Mouse (Mus musculus) hindbrain, embryonic 11.5 days (tissue): ENCODE measurements at regions not wholly inside any gene's neighbourhood (a gene's known extent, or its start where the extent isn't known, plus 50 kb on each side); places are given as distances from the start of the nearest gene placed in this dataset.
A peak's percentile ranks its signal among the peaks of the same experiment; 100 is the strongest.

Source experiments
- ATAC-seq: fragments of 200-750 bp; cut with Nextera tagmentation; 2 replicates; pipeline ENCODE4 v1.8.0; 2017; ENCODE audit warnings: mild to moderate bottlenecking, moderate TSS enrichment, moderate library complexity; ENCODE audit not compliant: low FRiP score
- DNase-seq: peaks from one replicate; pipeline ENCODE4 v3.0.0-alpha.2; 2015; ENCODE audit warnings: low spot score
- H3K27ac ChIP-seq: fragments of 300-500 bp; sonication (generic); 2 replicates; pipeline ENCODE4 v1.5.1; 2014; ENCODE audit warnings: mild to moderate bottlenecking, low read depth, low read length
- H3K27me3 ChIP-seq: fragments of 300-500 bp; sonication (generic); 2 replicates; pipeline ENCODE4 v1.6.1; 2014; ENCODE audit warnings: mild to moderate bottlenecking, low read length, moderate library complexity, mixed read lengths; ENCODE audit not compliant: control insufficient read depth, insufficient read depth
- H3K36me3 ChIP-seq: fragments of 300-500 bp; sonication (generic); 2 replicates; pipeline ENCODE4 v1.6.1; 2014; ENCODE audit warnings: mild to moderate bottlenecking, low read length, moderate library complexity, mixed read lengths; ENCODE audit not compliant: control insufficient read depth, insufficient read depth
- H3K4me1 ChIP-seq: fragments of 300-500 bp; sonication (generic); replicated peaks from 2 replicates; pipeline ENCODE4 v1.6.1; 2014; ENCODE audit warnings: low read length, mixed read lengths; ENCODE audit not compliant: control insufficient read depth, insufficient read depth
- H3K4me2 ChIP-seq: fragments of 300-500 bp; sonication (generic); replicated peaks from 2 replicates; pipeline ENCODE4 v1.6.1; 2014; ENCODE audit warnings: mild to moderate bottlenecking, low read depth, low read length
- H3K4me3 ChIP-seq: fragments of 300-500 bp; sonication (generic); 2 replicates; pipeline ENCODE4 v1.5.1; 2014; ENCODE audit warnings: low read depth, low read length
- H3K9ac ChIP-seq: fragments of 300-500 bp; sonication (generic); 2 replicates; pipeline ENCODE4 v1.6.1; 2014; ENCODE audit warnings: low read depth, low read length
- H3K9me3 ChIP-seq: fragments of 300-500 bp; sonication (generic); 2 replicates; pipeline ENCODE4 v1.6.1; 2016; ENCODE audit warnings: low read length; ENCODE audit not compliant: control insufficient read depth
- WGBS: fragments of 180-500 bp; shearing (Covaris S2); extraction: QIAGEN DNeasy Blood & Tissue Kit; methylation state at CpG from one replicate; pipeline ENCODE4 v1.1.7; 2014; 5-methylcytosine and 5-hydroxymethylcytosine counted together

DNA sequence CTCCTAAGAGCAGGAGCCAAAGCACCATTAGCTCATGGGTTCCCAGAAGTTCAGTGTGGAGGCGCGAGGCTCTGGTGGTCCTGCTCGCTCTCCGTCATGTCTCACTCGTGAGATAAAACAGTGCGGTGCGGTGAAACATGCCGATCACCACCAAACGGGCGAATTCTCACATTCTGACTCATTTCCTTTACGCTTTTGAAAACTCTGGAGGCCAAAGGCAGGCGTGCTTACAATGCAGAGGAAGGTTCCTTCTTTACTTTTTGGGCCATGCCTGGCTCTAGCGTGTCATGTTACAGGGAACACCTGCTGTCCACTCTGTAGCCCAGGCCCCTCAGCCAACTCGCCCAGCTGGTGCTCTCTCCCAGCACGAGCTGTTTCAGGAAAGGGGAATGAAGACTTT, 225.4 kb downstream of the Icos start:
- H3K36me3 ChIP-seq = no peaks in the 10 kb centered on the region
- H3K9me3 ChIP-seq = no peaks in the 10 kb centered on the region
- H3K4me1 ChIP-seq = no peaks in the 10 kb centered on the region
- DNase-seq (peak; percentile 38), ATAC-seq (peak; percentile 63; the same call in 1 of the 2 replicates)
- 20% methylated on average over 15 of the region's 15 CpGs for WGBS
- H3K4me3 ChIP-seq = no peak overlapping the region
- H3K9ac ChIP-seq = no peak overlapping the region
- H3K27me3 ChIP-seq = no peaks in the 10 kb centered on the region
- H3K4me2 ChIP-seq = no peak overlapping the region
- H3K27ac ChIP-seq = peak overlapping the region; percentile 32; the same call in 1 of the 2 replicates

- H3K9me3 ChIP-seq = no peaks in the 10 kb centered on the region
- H3K4me1 ChIP-seq = no peaks in the 10 kb centered on the region
- no peak overlapping the region for H3K9ac ChIP-seq
- no peaks in the 10 kb centered on the region for H3K36me3 ChIP-seq
- H3K27me3 ChIP-seq = no peaks in the 10 kb centered on the region
- no peak overlapping the region for H3K4me3 ChIP-seq
- peak overlapping the region; percentile 32; the same call in 1 of the 2 replicates for H3K27ac ChIP-seq
- no peak overlapping the region for H3K4me2 ChIP-seq
- 22% methylated on average over 6 of the region's 6 CpGs for WGBS
- ATAC-seq (0 out of 2 replicates have a peak, but pooled peaks have one; percentile 25), DNase-seq (peak; percentile 38)
Observed at GRCm38 (mm10) chr1:61203612-61204011, 225.9 kb downstream of the Icos start.

DNA sequence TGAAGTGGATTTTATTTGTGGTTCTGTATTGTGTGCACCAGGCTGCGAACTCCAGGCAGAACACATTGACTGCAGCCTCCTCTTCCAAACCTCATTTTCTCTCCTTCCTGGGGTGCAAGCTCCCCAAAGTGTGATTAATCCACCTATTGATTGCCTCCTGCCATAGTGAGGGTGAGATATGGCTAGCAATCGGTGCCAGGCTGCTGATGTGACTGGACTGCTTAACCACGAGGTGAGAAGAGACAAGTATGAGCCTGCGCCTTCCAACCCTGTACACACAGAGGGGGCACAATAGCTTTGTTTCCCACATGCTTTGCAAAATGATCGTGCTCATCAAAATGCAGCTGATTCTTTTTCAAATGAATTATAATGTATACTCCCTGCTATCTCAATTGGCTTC, 227.4 kb downstream of the Icos start:
- ATAC-seq = no peak
- no peak overlapping the region for H3K4me2 ChIP-seq
- H3K9ac ChIP-seq = no peak overlapping the region
- H3K36me3 ChIP-seq = no peaks in the 10 kb centered on the region
- DNase-seq = no peak
- 73% methylated on average over 5 of the region's 5 CpGs for WGBS
- no peaks in the 10 kb centered on the region for H3K4me1 ChIP-seq
- H3K4me3 ChIP-seq = no peak overlapping the region
- H3K9me3 ChIP-seq = no peaks in the 10 kb centered on the region
- no peaks in the 10 kb centered on the region for H3K27me3 ChIP-seq
- H3K27ac ChIP-seq = no peak overlapping the region

- no peak overlapping the region for H3K4me2 ChIP-seq
- no peak overlapping the region for H3K4me3 ChIP-seq
- H3K36me3 ChIP-seq = no peaks in the 10 kb centered on the region
- ATAC-seq = no peak
- H3K27me3 ChIP-seq = no peaks in the 10 kb centered on the region
- H3K9me3 ChIP-seq = no peaks in the 10 kb centered on the region
- H3K9ac ChIP-seq = no peak overlapping the region
- WGBS = 89% methylated on average over 6 of the region's 6 CpGs
- DNase-seq = no peak
- H3K4me1 ChIP-seq = no peaks in the 10 kb centered on the region
- no peak overlapping the region for H3K27ac ChIP-seq
Observed at GRCm38 (mm10) chr1:61206861-61207380, 229.2 kb downstream of the Icos start.

DNA sequence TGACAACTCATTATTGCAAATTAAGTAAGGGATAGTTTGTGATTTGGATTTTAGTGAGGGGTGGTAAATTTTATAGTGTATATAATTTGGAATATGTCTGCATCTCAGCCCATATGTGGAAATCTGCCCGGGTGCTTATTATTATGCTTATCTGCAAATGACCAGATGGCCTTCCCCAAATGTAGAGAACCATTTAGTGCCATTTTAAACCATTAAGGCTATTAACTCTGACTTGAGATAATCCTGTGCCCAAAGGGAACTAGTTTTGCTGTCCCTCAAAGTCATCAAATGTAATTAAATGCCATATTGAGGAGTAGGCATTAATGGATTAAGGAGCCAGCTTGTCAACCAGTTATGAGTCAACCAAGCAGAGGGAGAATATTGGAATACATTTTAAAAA, 230.7 kb downstream of the Icos start:
- H3K27ac ChIP-seq = no peak overlapping the region
- no peaks in the 10 kb centered on the region for H3K9me3 ChIP-seq
- no peaks in the 10 kb centered on the region for H3K36me3 ChIP-seq
- H3K4me3 ChIP-seq = no peak overlapping the region
- WGBS = 76% methylated on average over 1 of the region's 1 CpGs
- DNase-seq (no peak), ATAC-seq (no peak)
- H3K27me3 ChIP-seq = no peaks in the 10 kb centered on the region
- H3K9ac ChIP-seq = no peak overlapping the region
- no peaks in the 10 kb centered on the region for H3K4me1 ChIP-seq
- no peak overlapping the region for H3K4me2 ChIP-seq

DNA sequence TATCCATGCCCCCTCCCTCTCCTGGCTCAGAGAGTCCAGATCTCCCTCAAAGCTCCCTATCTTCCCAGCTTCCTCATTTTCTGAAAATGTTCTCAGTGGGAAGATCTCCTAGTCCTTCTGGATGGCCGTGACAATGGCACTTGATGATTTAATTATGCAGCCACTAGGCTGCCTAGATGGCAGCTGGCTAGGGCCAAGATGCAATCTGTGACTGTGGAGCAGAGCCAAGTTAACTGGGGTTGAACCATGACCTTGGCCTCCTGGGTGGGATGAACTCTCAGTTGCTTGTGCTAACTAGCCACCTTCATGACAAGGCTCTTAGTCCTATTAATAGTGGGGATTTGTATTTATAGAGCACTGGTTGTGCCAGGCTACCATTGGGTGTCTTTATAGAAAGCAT, 243.4 kb downstream of the Icos start:
- DNase-seq = no peak
- no peak overlapping the region for H3K27ac ChIP-seq
- H3K4me1 ChIP-seq = no peaks in the 10 kb centered on the region
- no peaks in the 10 kb centered on the region for H3K36me3 ChIP-seq
- H3K9ac ChIP-seq = no peak overlapping the region
- no peak overlapping the region for H3K4me2 ChIP-seq
- no peaks in the 10 kb centered on the region for H3K9me3 ChIP-seq
- H3K4me3 ChIP-seq = no peak overlapping the region
- no peaks in the 10 kb centered on the region for H3K27me3 ChIP-seq
- ATAC-seq = no peak
- WGBS = 50% methylated on average over 1 of the region's 1 CpGs

GRCm38 (mm10) chr1:61228942-61229341, 251.2 kb downstream of the Icos start:
- H3K9ac ChIP-seq = no peak overlapping the region
- ATAC-seq (no peak), DNase-seq (no peak)
- no peaks in the 10 kb centered on the region for H3K4me1 ChIP-seq
- H3K36me3 ChIP-seq = no peaks in the 10 kb centered on the region
- no peaks in the 10 kb centered on the region for H3K27me3 ChIP-seq
- H3K4me2 ChIP-seq = no peak overlapping the region
- no peak overlapping the region for H3K4me3 ChIP-seq
- no peaks in the 10 kb centered on the region for H3K9me3 ChIP-seq
- 74% methylated on average over 4 of the region's 4 CpGs for WGBS
- no peak overlapping the region for H3K27ac ChIP-seq

DNA sequence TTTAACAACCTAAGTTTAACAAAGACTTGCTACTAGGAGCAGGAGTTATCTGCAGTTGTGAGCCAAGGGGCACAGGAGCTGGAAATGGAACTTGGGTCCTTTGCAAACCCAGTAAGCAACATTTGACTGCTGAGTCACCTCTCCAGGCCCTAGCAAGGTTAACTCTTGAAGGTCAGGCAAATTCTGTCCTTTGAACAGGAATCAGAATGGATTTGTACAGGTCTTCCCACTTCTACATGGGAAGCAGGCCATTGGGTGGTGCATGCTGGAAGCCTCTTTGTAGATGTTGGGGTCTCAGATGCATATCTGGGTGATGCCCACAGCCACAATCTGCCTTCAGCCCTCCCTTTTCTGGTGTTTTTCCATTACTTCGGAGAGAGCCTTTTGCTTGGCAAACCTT, 255.3 kb downstream of the Icos start:
- H3K4me1 ChIP-seq = no peaks in the 10 kb centered on the region
- H3K36me3 ChIP-seq = no peaks in the 10 kb centered on the region
- ATAC-seq (no peak), DNase-seq (no peak)
- H3K4me2 ChIP-seq = no peak overlapping the region
- 56% methylated on average over 1 of the region's 1 CpGs for WGBS
- H3K27me3 ChIP-seq = no peaks in the 10 kb centered on the region
- H3K4me3 ChIP-seq = no peak overlapping the region
- no peak overlapping the region for H3K27ac ChIP-seq
- H3K9ac ChIP-seq = no peak overlapping the region
- H3K9me3 ChIP-seq = no peaks in the 10 kb centered on the region

GRCm38 (mm10) chr1:61233476-61234297, 256.0 kb downstream of the Icos start:
- DNase-seq (peak; percentile 31), ATAC-seq (peak; percentile 59)
- H3K4me1 ChIP-seq = no peaks in the 10 kb centered on the region
- no peak overlapping the region for H3K27ac ChIP-seq
- 0 out of 2 replicates have a peak overlapping the region, but pooled peaks have one; percentile 8 for H3K4me2 ChIP-seq
- H3K36me3 ChIP-seq = no peaks in the 10 kb centered on the region
- no peak overlapping the region for H3K9ac ChIP-seq
- WGBS = 26% methylated on average over 10 of the region's 10 CpGs
- no peaks in the 10 kb centered on the region for H3K27me3 ChIP-seq
- H3K4me3 ChIP-seq = no peak overlapping the region
- no peaks in the 10 kb centered on the region for H3K9me3 ChIP-seq
